Mouse (Mus musculus) midbrain, embryonic 14.5 days (tissue): ENCODE results near the gene Fam167b. TPM values are rescaled to one million over a fixed set of nuclear protein-coding genes. Genes with fewer than 3 reads are reported as not detected.

Experiments used
- ATAC-seq: fragments of 200-750 bp; cut with Nextera tagmentation; 2 replicates; pipeline ENCODE4 v1.8.0; 2017; ENCODE audit warnings: moderate number of reproducible peaks, moderate library complexity; ENCODE audit not compliant: low FRiP score, low TSS enrichment
- DNase-seq: peaks from one replicate; pipeline ENCODE4 v3.0.0-alpha.2; 2015
- H3K27ac ChIP-seq: fragments of 300-500 bp; sonication (generic); replicated peaks from 2 replicates; pipeline ENCODE4 v1.5.1; 2014; ENCODE audit warnings: mild to moderate bottlenecking, low read depth, low read length, moderate library complexity
- H3K27me3 ChIP-seq: fragments of 300-500 bp; sonication (generic); 2 replicates; pipeline ENCODE4 v1.6.1; 2014; ENCODE audit warnings: low read length, control low read depth, mixed read lengths; ENCODE audit not compliant: control insufficient read depth, insufficient read depth
- H3K36me3 ChIP-seq: fragments of 300-500 bp; sonication (generic); 2 replicates; pipeline ENCODE4 v1.6.1; 2014; ENCODE audit warnings: low read length, control low read depth; ENCODE audit not compliant: control insufficient read depth, insufficient read depth
- H3K4me1 ChIP-seq: fragments of 300-500 bp; sonication (generic); 2 replicates; pipeline ENCODE4 v1.6.1; 2014; ENCODE audit warnings: mild to moderate bottlenecking, antibody characterized with exemption, low read length, control low read depth; ENCODE audit not compliant: control insufficient read depth, insufficient read depth
- H3K4me2 ChIP-seq: fragments of 300-500 bp; sonication (generic); 2 replicates; pipeline ENCODE4 v1.6.1; 2014; ENCODE audit warnings: mild to moderate bottlenecking, low read length, moderate library complexity
- H3K4me3 ChIP-seq: fragments of 300-500 bp; sonication (generic); replicated peaks from 2 replicates; pipeline ENCODE4 v1.5.1; 2014; ENCODE audit warnings: low read depth, low read length
- H3K9ac ChIP-seq: fragments of 300-500 bp; sonication (generic); replicated peaks from 2 replicates; pipeline ENCODE4 v1.6.1; 2014; ENCODE audit warnings: mild to moderate bottlenecking, low read length, moderate library complexity
- H3K9me3 ChIP-seq: fragments of 300-500 bp; sonication (generic); 2 replicates; pipeline ENCODE4 v1.6.1; 2016; ENCODE audit warnings: low read length, control low read depth, mixed read lengths; ENCODE audit not compliant: control insufficient read depth
- WGBS: fragments of 180-500 bp; shearing (Covaris S2); extraction: QIAGEN DNeasy Blood & Tissue Kit; methylation state at CpG from one replicate; pipeline ENCODE4 v1.1.7; 2014; 5-methylcytosine and 5-hydroxymethylcytosine counted together
- polyA plus RNA-seq: library from polyadenylated mRNA; unstranded; fragments of >200 nt; fragmentation: Nextera tagmentation; extraction: Ambion mirVana; gene quantifications from 2 replicates; pipeline ENCODE4 v1.2.1, GENCODE M21; 2014

Fam167b gene
- polyA plus RNA-seq, 1 experiment from 2014 or later, result 0.24 TPM

DNA sequence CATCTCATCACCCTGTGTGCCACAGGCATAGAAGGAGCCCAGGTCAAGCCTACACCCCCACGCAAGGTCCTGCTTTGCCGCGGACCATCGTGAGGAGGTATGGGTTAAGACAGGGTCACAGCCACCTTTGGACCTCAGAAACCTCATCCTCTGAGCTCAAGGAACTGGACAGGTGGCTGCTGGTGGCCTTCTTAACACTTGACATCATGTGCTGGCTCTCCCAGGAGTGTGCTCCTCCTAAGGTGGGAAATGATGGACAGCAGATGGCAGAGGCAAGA, 5.3 kb downstream of the Fam167b start:
- Histone ChIP-seq H3K4me1 (0 out of 2 replicates have a peak, but pooled peaks cover 8% of the 10 kb centered on the region), H3K36me3 (no peaks in the 10 kb centered on the region), H3K9me3 (no peaks in the 10 kb centered on the region), H3K4me2 (no peak overlapping the region), H3K9ac (no peak overlapping the region), H3K27ac (no peak overlapping the region), H3K27me3 (no peaks in the 10 kb centered on the region), H3K4me3 (no peak overlapping the region)
- ATAC-seq, result no peak
- 93% methylated on average over 4 of the region's 4 CpGs for WGBS
- no peak for DNase-seq

DNA sequence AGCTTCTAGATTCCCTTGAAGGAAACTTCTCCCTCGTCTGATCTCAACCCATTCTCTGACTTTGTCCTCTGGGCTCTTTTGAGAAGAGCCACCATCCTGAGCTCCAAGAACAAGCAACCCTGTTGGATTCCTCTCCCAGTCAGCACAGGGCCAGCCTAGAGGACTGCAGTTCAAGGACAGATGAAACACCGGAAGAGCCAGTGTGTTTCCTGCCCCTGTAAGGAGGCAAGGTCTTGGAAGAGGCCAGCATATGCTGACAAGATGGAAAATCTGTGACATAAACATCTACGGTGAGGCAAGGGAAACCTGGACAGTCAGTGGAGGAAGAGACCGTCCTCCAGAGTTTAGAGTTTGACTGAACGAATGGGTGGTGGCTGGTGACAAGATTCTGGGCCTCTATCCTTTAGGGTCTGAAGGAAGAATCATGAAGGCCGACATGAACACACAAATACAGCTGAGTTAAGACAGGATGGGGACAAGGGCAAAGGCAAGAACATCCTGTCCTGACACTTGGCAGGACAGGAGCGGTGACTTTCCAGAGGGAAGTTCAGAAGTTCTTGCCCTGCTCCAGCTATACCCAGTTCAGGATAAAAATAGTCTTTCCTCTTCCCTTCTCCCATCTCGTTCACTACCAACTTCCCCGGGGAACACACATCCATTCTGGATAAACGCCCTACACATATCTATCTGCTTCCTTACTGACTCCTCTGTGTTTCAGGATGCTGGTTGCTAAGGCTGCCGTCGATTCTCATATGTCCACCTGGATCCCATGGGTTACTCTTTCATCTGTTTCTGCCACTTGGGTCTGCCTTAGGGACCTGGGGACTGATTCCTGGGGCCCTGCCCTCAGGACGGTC, 5.9 kb downstream of the Fam167b start:
- Histone ChIP-seq H3K27ac (no peak overlapping the region), H3K27me3 (no peaks in the 10 kb centered on the region), H3K4me1 (0 out of 2 replicates have a peak, but pooled peaks cover 8% of the 10 kb centered on the region), H3K9me3 (no peaks in the 10 kb centered on the region), H3K4me3 (no peak overlapping the region), H3K36me3 (no peaks in the 10 kb centered on the region), H3K9ac (no peak overlapping the region), H3K4me2 (no peak overlapping the region)
- DNase-seq (no peak), ATAC-seq (no peak)
- WGBS, result 88% methylated on average over 13 of the region's 13 CpGs

DNA sequence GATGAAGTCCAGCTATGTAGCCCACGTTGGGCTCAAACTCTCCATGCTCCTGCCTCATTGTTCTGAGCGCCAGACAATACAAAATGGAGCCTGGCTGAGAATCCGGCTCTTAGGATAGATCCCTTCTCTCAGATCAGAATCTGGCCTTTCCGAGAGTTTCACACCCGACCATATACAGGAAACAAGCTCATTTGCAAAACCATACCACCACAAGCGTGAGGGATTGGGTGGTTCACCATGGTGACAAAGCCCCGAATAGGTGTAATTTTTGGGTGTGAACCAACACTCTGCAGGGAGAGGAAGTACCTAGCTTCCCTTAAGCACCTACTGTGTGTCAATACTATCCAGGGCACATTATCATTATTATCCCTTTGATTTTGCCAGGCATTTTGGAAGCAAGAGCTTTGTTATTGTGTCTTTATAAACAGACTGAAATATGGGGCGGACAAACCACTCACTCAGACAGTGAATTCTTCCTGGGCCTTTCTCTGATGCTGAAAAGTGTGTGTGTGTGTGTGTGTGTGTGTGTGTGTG, 6.7 kb downstream of the Fam167b start:
- Histone ChIP-seq H3K36me3 (no peaks in the 10 kb centered on the region), H3K4me2 (no peak overlapping the region), H3K9ac (no peak overlapping the region), H3K27ac (no peak overlapping the region), H3K4me3 (no peak overlapping the region), H3K27me3 (no peaks in the 10 kb centered on the region), H3K4me1 (no peaks in the 10 kb centered on the region), H3K9me3 (no peaks in the 10 kb centered on the region)
- DNase-seq (no peak), ATAC-seq (no peak)
- WGBS, result 68% methylated on average over 8 of the region's 8 CpGs

GRCm38 (mm10) chr4:129570028-129570427, 8.3 kb downstream of the Fam167b start:
- no peak overlapping the region for H3K4me2 ChIP-seq
- H3K4me3 ChIP-seq, result no peak overlapping the region
- no peaks in the 10 kb centered on the region for H3K9me3 ChIP-seq
- 90% methylated on average over 6 of the region's 6 CpGs for WGBS
- H3K9ac ChIP-seq, result no peak overlapping the region
- no peaks in the 10 kb centered on the region for H3K36me3 ChIP-seq
- no peaks in the 10 kb centered on the region for H3K27me3 ChIP-seq
- DNase-seq (no peak), ATAC-seq (no peak)
- H3K27ac ChIP-seq, result no peak overlapping the region
- H3K4me1 ChIP-seq, result no peaks in the 10 kb centered on the region

- DNase-seq (no peak), ATAC-seq (no peak)
- Histone ChIP-seq H3K27ac (no peak overlapping the region), H3K9ac (no peak overlapping the region), H3K9me3 (no peaks in the 10 kb centered on the region), H3K4me3 (no peak overlapping the region), H3K4me2 (no peak overlapping the region), H3K27me3 (no peaks in the 10 kb centered on the region), H3K36me3 (no peaks in the 10 kb centered on the region), H3K4me1 (no peaks in the 10 kb centered on the region)
- 93% methylated on average over 7 of the region's 7 CpGs for WGBS
Observed at GRCm38 (mm10) chr4:129568366-129568765, 10.0 kb downstream of the Fam167b start.

GRCm38 (mm10) chr4:129565139-129565538, 13.2 kb downstream of the Fam167b start:
- ATAC-seq, result no peak
- WGBS, result 85% methylated on average over 6 of the region's 6 CpGs
- Histone ChIP-seq H3K4me3 (no peak overlapping the region), H3K36me3 (no peaks in the 10 kb centered on the region), H3K27me3 (no peaks in the 10 kb centered on the region), H3K4me1 (no peaks in the 10 kb centered on the region), H3K27ac (no peak overlapping the region), H3K4me2 (no peak overlapping the region), H3K9ac (no peak overlapping the region), H3K9me3 (no peaks in the 10 kb centered on the region)
- no peak for DNase-seq

DNA sequence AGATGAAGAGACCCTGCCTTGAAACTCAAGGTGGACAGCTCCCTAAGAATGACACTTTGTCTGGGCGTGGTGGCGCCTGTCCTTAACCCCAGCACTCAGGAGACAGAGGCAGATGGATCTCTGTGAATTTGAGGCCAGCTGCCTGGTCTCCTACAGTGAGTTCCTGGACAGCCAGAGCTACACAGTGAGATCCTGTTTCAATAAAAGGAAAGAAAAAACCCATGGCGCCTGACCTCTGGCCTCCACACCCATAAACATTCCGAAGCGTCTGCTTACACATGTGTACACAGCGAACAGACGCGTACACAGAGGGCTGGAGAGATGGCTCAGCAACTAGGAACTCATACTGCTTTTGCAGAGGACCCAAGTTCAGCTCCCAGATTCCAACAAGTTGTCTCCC, 14.6 kb downstream of the Fam167b start:
- Histone ChIP-seq H3K9ac (no peak overlapping the region), H3K27ac (no peak overlapping the region), H3K4me2 (no peak overlapping the region), H3K27me3 (no peaks in the 10 kb centered on the region), H3K36me3 (no peaks in the 10 kb centered on the region), H3K4me1 (no peaks in the 10 kb centered on the region), H3K4me3 (no peak overlapping the region), H3K9me3 (no peaks in the 10 kb centered on the region)
- ATAC-seq, result no peak
- DNase-seq, result no peak
- WGBS, result 83% methylated on average over 8 of the region's 8 CpGs

GRCm38 (mm10) chr4:129561184-129561583, 17.2 kb downstream of the Fam167b start:
- Histone ChIP-seq H3K36me3 (no peaks in the 10 kb centered on the region), H3K27me3 (no peaks in the 10 kb centered on the region), H3K9me3 (no peaks in the 10 kb centered on the region), H3K4me3 (no peak overlapping the region), H3K27ac (no peak overlapping the region), H3K4me1 (no peaks in the 10 kb centered on the region), H3K9ac (no peak overlapping the region), H3K4me2 (no peak overlapping the region)
- DNase-seq (no peak), ATAC-seq (no peak)
- WGBS, result 90% methylated on average over 5 of the region's 5 CpGs

GRCm38 (mm10) chr4:129558321-129558955, 19.9 kb downstream of the Fam167b start:
- H3K36me3 ChIP-seq, result no peaks in the 10 kb centered on the region
- no peak overlapping the region for H3K9ac ChIP-seq
- ATAC-seq, result no peak
- H3K4me3 ChIP-seq, result no peak overlapping the region
- no peak for DNase-seq
- H3K4me1 ChIP-seq, result peaks cover 9% of the 10 kb centered on the region
- 79% methylated on average over 12 of the region's 12 CpGs for WGBS
- no peak overlapping the region for H3K27ac ChIP-seq
- no peak overlapping the region for H3K4me2 ChIP-seq
- H3K9me3 ChIP-seq, result no peaks in the 10 kb centered on the region
- no peaks in the 10 kb centered on the region for H3K27me3 ChIP-seq
